Mouse (Mus musculus): Measurements from ENCODE around the gene Zfp951.

DNA sequence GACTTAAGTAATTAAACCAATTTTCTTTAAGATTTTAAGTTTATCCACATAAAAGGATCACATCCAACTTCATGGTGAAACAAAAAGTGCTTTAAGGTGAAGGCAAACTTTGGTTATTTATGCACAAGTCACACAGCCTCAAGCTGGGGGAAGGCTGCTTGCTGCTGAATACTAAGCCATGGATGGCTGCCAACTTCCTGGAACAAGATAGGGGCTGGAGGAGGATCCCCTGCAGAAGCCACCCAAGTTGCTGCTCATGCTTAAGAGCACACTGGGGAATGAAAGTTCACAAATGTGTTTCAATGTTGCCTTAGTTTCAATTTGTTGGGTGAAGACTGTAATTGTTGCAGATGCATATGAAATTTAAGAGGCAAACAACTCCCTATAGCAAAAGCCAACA is 26.5 kb downstream of the Zfp951 start:
- TF ChIP-seq CTCF (IDR thresholded peaks at IDR 0.05; ENCODE audit: control insufficient read depth, insufficient read depth, insufficient replicate concordance, low read depth, low read length) = no peak
- no peak for TF ChIP-seq POLR2A (IDR thresholded peaks at IDR 0.05; ENCODE audit: control insufficient read depth, low read depth, low read length)
